Mouse (Mus musculus) adrenal gland (tissue): Measurements from ENCODE around the gene Art2b.
"Not testable (repeated sequence)": the region's sequence is repeated elsewhere in the genome, so short reads cannot be mapped to it uniquely, and the experiment has no call there.

Source experiments
- intact Hi-C: fragments of 180-260 bp; cut with DNase I; formaldehyde crosslinking; loops from one replicate; pipeline ENCODE4 v1.15.1; 2025
- long read RNA-seq, 2 experiments: library from polyadenylated mRNA; unstranded; transcript quantifications; one replicate each; pipeline ENCODE4 v2.0.0; 2020; ENCODE audit warnings: borderline replicate concordance in 1 of 2; ENCODE audit not compliant: insufficient replicate concordance in 1 of 2

Gene Art2b
- long read RNA-seq, experiment 1: 0 reads
- long read RNA-seq, experiment 2: 0 reads

DNA sequence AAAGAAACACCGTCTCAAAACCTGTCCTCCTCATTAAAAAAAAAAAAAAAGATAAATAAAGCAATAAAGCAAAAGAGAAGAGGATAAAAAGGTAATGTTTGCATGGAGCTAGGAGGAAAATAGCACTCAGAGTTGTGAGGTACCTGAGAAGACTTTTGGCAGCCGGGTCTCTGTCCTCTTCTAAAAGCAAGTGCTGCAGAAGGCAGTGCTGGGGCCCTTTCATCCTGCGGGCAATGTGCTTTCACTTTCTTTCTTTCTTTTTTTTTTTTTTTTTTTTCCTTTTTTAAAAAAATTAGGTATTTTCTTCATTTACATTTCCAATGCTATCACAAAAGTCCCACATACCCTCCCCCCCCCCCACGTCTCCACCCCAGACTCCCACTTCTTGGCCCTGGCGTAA is at the start of gene Art2b:
Gene Art2b (minus strand): TSS at position 193 of the 400 bp plus-strand sequence.
- intact Hi-C loops: no loop called here

DNA sequence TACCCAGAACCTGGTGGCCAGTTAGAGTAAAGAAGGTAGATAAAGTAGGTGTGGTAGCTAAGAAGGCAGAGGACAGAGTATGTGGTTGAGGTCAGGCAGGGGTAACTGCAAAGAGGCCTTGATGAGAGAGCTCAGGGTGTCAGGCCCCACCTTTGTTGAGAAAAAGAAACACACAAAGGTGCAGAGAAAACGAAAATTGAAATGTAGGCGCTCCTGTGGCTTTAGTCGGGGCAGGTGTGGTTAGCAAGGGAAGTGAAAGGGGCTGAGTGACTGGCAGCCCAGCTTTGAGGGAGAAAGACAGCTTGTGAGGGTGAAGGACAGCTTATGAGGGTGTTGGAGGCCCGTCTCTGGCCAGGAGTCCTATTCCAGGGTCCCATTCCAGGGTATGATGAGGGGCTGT is 49.1 kb upstream of the Art2b start:
- intact Hi-C loops: no loop called here

DNA sequence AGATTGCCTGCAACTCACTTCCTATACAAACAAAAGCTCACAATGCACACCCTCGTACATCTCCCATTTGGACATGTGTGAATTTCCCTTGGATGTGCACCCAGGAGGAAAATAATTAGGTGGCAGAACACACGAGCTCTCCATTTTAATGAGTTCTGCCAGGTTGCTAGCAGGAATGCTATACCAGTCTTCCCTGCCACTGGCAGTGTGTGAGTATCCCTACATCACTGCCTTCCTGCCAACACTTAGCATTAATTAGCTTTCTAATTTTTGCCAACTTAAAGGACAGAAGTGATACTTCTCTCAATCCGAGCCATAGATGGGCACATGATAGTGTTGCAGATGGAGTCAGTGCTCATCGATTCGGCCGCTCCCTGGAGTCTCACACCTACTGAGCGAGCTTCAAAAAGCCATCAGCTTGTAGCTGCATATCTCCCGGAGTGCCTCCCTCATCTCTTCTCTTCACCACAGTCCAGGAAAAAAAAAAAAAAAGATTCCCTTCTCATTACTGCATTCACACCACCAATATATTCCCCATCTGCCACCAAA is 48.3 kb upstream of the Art2b start:
- intact Hi-C loops: no loop called here

DNA sequence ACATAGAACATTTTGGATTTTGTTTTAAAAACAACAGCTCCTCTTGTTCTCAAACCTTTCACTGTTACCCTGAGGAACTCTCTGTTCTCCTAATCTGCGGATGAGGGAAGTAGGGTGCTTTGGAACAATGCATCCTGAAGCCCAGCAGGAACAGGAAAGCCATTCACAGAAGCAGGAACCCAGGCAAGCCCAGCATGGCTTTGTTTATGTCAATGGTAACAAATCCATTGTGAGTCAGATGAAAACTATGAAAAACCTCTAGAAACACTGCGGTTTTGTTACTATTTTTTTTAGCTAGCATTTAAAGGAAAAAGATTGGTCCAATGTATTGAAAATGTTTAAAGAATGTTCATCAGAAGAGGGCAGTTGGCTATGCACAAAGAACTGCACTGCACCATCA is 43.1 kb upstream of the Art2b start:
- intact Hi-C loops: no loop called here

DNA sequence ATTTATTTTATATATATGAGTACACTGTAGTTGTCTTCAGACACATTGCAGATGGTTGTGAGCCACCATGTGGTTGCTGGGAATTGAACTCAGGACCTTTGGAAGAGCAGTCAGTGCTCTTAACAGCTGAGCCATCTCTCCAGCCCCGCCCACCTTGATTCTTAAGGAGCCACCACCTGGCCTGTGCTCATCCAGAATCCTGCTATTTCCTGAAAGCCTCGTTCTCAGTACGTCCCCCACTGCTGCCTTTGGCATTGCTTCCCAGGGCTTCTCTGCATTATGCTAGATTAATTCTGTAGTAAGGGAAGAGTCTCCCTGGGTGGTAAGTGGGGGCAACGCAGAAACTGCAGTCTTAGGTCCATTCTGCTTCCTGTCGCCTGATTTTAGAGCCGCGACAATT is 41.8 kb upstream of the Art2b start:
- intact Hi-C loops: not testable (repeated sequence)

DNA sequence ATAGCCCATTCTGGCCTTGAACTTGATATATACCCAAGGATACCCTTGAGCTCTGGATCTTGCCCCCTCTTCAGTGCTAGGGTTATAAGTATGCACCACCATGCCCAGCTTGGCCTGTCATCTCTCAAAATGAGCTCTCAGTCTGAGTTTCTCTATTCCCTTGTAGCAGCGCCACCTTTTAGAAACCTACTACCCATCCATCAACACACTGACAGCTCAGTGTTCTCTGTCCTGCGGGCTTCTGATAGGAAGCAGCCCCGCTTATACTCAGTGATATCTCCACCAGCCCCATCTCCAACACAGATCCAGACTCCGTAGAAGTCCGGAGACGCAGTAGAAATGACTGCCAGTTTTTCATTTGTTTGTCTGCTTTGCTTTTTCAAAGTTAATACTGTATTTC is 38.9 kb upstream of the Art2b start:
- intact Hi-C loops: loop anchor here (5.0 kb wide), 3 partner anchors 82 to 212 kb away; partner anchors contain the start of gene Gm45837

DNA sequence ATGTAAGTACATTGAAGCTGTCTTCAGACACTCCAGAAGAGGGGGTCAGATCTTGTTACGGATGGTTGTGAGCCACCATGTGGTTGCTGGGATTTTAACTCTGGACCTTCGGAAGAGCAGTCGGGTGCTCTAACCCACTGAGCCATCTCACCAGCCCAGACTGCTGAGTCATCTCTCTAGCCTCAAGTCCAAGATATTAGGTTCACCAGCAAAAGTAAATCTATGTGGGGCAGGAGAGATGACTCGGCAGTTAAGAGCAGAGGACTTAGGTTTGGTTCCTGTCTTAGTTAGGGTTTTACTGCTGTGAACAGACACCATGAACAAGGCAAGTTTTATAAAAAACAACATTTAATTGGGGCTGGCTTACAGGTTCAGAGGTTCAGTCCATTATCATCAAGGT is 36.5 kb upstream of the Art2b start:
- intact Hi-C loops: loop anchor here (5.0 kb wide), 3 partner anchors 80 to 210 kb away; partner anchors contain the start of gene Gm45837

DNA sequence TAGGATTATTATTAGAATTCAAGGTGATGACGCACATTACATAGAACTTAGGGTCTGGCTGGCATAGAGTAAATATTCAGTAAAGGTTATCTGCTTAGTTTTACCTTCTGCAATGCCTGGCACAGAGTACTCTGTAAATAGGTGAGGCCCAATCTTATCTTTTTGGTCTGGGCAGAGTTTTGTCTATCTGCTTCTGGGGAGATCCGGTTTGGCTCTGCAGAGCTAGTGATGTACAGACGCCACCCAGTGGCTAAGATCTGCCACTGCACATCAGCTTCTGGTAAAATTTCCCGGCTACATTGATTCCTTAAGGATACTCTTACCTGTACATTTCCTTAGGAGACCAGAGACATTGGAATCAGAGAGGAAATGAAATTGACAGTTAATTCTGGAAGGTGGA is 35.0 kb upstream of the Art2b start:
- intact Hi-C loops: loop anchor here (5.0 kb wide), 3 partner anchors 78 to 208 kb away; partner anchors contain the start of gene Gm45837

DNA sequence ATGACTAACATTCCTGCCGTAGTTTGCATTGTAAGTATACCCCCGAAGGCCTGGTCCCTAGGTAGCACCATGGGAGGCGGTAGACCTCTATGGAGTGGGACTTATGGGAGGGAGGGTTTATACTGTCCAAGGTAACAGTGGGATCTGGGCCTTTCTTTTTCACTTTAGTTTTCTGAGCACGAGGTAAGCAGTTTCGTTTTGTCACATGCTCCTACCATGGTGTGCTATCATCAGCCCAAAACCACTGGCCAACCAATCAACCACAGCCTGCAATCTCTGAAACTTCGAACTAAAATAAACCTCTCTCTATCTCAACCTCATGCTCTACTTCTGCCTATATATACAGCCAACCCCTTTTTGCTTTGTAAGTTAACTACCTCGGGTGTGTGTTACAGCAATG is 32.9 kb upstream of the Art2b start:
- intact Hi-C loops: loop anchor here (5.0 kb wide), 1 partner anchor 56 kb away; no protein-coding TSS in a partner anchor

DNA sequence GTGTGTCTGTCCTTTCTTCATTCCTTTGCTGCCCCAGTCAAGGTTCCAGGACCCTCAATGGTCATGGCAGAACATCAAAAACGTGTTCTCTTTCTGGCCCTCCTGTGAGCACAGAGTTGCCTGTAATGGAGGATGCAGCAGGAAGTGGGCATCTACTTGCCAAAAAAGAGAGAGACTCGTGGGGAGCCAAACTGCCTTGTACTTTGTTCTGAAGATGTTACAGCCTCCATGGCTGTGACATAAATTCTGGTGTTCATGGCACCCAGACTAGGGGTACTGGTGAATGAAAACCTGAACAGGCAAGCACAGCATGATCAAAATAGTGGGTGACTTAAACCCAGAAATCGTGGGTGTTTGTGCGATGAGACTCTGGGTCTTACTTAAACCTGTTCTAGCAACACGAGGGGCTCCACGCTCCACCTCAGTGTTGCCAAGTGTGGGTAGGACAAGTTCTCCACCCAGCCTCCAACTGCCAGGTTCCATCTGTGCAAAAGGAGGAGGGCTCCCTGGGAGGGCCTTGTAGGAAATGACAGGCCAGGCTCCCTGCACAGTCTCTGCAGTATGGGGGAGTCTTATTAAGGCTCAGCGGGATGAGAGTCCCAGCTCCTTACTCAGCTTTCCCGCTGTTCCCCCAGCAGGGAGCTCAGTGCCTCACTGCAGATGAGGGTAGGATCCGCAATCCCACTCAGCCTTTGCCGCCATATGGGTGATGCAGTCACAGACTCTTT is 32.2 kb upstream of the Art2b start:
- intact Hi-C loops: loop anchor here (5.0 kb wide), 1 partner anchor 55 kb away; no protein-coding TSS in a partner anchor

DNA sequence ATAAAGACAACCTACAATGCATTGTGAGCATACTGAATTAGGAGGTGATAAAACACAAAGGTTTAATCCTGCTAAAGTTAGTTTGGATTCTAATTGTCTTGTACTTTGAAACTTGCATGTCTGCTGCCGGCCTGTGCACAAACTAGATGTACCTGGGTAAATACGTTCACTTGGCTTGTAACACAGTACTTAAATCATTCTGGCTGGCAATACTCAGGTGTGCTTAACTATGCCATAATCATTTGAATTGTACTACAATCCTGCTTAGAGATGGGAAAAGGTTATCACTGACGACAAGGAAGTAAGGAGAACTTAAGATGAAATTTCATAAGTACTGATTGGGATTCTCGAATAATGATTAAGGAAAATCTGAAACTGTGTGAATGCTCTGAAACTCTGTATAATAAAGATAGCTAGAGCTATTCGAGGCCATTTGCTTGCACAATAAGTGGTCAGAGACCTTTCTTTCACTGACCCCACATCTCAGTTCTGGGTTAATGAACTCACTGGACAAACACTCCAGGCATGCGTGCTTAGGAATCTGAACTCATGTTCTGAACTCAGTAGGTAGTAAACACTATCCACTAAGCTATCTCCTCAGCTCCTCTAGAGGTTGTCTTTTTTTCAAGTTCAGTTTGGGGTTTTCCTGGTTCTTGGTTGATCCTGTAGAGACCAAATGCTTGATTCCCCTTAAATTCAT is 30.9 kb upstream of the Art2b start:
- intact Hi-C loops: loop anchor here (5.0 kb wide), 1 partner anchor 54 kb away; no protein-coding TSS in a partner anchor

DNA sequence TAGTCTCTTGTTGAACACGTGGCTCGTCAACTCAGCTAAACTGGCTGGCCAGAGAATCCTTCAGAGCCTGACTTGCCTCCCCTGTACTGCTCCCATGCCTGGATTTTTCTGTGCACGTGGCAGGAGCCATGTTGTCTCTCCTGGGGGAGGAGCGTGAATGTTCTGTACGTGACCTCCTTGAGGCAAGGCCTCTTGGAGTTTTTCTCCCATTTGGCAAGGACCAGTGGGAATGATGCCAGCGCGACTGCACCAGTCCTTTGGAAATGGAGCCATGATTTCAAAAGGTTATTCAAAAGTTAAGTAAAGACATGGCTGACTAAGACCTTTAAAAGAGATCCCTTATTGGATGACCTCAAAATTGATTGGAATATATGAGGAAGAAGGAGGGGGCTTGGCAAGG is 30.0 kb upstream of the Art2b start:
- intact Hi-C loops: loop anchor here (5.0 kb wide), 1 partner anchor 53 kb away; no protein-coding TSS in a partner anchor

DNA sequence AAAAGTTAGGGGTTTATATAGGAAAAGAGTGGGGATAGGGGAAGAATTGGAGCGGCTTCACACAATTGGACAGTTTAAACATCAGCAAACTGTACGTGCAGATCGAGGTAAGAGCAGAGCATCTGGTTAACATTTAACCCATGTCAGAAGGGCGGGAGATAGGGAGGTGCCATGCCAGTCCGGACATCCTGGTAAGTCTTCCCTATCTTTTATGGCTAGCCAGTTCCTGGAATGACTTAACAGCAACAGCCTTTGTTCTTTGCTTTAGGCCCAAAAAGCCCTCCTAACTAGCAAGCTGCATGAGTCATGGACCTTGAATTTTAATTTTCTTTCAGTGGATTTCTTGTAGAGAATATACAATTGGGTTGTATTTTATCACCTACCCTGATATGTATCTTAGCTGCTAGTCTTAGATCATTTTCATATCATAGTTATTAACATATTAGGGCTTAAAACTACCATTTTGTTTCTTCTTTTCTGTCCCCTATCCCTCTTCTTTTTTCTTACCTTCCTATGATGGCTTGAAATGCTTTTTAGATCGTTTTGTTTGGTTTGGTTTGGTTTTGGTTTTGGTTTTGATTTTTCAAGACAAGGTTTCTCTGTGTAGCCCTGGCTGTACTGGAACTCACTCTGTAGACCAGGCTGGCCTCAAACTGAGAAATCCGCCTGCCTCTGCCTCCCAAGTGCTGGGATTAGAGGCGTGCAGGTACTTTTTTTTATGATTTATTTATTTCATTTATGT is 27.6 kb upstream of the Art2b start:
- intact Hi-C loops: not testable (repeated sequence)

DNA sequence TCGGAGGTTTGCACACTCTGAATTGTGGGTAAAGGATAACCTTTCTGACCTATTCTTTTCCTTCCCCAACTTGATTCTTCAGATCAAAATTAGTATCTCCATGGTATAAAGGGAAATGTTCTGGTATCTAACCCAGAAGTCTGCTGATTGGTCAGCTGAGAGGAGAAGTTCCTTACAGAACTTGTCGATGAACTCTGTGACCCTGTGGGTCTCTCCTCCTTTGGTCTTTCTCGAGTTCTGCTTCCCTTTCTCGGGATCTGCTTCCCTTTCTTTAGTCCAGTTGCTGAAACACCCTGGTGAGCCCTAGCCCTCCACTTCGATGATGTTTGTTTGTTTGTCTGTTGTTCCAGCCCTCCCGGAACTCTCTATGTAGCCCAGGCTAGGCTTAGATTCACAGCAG is 22.4 kb upstream of the Art2b start:
- intact Hi-C loops: no loop called here

DNA sequence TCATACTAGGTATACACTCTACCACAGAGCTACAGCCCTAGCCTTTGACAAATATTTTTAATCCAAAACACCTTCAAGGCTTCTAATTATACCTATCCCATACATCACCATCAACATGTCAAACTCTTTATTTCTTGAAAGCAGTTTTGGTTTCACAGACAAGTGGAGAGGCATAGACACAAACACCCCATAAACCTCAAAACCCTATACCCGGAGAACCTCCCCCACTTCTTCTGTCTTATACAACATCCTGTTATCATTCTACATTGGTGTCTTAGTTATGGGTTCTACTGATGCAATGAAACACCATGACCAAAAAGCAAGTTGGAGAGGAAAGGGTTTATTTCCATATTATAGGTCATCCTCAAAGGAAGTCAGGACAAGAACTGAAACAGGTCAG is 15.0 kb upstream of the Art2b start:
- intact Hi-C loops: no loop called here

DNA sequence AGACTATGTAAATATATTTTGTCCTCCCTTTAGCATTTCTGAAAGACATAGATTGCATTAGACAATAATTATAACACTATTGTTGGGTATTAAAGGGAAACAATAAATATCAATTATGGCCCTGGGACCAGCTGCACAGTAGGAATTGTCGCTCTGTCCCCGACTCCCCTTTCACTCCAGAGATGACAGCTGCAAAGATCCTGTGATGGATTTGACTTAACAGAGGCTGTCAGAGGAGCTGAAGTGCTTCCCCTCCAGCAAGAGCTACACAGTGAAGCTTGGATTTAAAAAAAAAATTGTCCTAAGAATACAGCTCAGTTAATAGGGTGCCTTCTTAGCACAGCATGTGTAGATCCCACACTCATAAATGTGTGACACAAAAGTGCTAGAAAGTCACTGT is 13.1 kb upstream of the Art2b start:
- intact Hi-C loops: no loop called here

DNA sequence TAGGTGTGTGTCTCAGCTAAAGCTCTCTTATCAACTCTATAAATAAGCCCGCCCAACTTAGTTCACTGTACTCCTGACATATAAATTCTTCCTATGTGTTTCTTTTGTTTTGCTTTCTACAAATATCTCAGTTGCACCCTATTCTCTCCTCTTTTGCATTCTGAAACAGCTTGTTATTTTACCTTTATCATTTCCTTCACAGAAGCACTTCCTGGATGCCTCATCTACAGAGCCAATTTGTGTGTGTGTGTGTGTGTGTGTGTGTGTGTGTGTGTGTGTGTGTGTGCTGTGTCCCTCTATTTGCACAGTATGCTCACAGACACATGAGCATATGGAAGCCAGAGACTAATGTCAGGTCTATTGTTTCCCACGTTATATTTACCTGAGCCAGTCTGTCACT is 9.6 kb upstream of the Art2b start:
- intact Hi-C loops: no loop called here

DNA sequence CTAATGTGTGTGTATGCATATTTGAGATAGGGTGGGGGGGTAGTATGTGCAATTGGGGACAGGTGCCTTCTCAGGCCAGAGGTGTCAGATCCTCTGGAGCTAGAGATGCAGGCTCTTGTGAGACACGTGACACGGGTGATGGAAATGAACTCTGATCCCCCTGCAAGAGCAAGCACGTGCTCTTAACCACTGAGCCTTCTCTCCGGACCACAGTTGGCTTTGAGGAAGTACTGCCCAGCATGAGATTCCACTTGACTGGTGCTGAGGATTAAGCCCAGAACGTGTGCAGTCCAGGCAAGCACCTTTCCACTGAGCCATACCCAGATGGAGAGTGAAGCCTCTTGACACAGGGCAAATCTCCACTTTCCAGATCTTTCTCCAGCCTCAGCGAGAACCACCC is 1.1 kb downstream of the Art2b start:
- intact Hi-C loops: not testable (repeated sequence)

DNA sequence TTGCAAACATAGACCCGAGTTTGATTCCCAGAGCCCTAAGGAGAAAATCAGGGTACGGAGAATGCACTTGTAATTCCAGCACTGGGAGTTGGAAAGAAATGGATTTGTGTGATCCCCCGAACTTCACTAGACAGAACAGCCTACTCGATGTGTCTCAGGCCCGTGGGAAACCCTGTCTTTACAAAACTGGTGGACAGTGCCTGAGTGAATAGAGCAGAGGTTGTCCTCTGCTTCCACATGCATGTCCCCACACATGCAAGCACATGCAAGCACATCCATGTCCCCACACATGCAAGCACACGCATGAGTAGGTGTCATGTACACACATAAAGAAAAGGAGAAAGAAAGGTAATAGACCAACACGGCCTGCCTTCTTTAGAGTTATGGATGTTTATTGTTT is 3.4 kb downstream of the Art2b start:
- intact Hi-C loops: no loop called here

DNA sequence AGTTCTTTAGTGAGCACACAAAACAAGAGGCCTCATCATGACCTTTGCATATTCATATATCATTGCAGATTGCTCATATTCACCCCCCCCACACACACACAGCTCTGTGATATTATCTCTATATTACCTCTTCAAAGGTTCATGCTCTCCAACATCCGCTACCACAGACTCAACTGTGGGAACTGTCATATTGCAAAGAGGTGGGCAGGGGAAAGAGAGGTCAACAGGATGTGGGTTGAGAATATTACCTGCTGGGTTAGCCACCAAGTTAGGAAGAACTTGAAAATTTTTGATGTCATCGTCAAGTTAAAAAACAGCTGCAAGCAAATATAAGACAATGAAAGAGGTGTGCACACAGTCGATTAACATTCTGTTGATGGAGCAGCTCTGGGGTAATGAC is 4.5 kb downstream of the Art2b start:
- intact Hi-C loops: not testable (repeated sequence)

DNA sequence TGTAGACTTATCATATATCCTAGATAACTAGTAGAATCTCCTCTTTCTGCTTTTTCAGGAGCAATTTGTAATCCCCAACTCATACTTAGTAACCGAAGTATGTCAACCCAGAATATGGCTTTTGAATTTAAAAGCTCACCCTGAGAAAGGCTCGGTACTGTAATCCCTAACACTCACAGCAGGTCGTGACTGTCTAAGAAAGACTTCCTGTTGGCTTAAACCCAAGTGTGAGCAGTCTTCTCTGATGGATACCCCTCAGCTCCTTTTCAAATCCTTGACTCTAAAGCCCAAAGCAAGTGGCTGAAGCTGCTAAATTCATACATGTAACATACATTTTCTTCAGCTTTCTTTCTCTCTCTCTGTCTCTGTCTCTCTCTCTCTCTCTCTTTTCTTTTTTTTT is 11.0 kb downstream of the Art2b start:
- intact Hi-C loops: no loop called here
